Mouse (Mus musculus): ENCODE results near the gene Snx21.
"Not testable (repeated sequence)": the region's sequence is repeated elsewhere in the genome, so short reads cannot be mapped to it uniquely, and the experiment has no call there.

Gene Snx21

DNA sequence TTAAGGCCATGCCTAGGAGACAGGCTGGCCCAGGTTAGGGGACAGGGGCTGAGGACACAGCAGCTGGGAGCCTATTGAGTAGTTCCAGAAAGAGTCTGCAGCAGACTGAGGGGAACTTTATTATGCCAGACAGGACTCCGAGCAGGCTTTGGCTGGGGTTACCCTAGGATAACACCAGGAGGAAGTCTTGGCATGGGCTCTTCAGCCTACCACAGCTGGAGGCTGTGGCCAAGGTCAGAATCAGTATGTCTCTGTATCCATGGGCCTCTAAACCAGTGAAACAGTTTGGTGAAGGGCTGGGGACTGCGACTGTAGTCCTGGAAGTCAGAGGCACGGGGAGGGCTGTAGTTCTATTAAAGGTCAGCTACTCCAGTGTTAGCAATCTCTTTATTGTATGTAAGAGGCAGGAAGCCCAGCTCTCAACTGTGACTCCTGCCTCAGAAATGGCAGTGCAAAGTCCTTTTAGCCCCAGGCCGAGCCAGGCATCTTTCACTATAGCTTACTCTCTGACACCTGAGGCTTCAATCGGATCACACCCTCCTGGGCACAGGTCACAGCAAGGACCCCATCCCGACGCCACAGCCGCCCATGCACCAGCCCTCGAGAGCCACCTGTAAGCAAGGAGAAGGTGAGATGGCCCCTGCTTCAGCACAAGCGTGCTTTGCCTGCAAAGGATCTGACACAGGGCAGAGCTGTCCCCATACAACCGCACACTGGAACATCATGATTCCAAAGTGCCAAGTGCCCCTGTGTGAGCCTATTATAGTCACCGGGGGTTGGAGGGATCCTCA is 7.0 kb downstream of the Snx21 start:
- in situ Hi-C loops (cut with MboI, MseI) = no loop called here

DNA sequence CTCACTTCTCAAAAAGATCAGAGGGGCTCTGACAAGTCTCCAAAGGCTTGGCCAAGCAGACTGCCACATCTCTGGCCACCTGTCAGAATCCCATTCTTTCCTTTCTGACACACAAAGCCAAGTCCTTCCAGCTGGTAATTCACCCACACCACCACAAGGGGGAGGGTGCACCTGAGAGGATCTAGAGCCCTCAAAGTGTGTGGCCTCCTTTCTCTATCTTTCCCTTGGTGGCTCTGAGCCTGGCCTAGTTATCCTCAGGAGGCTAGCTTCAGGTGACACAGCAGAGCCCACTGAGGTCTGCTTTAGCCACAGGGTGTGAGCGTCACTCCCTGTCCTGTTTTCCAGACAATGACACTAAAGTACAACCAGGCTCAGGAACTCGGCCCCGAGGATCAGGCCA is 7.6 kb downstream of the Snx21 start:
- in situ Hi-C loops (cut with MboI, MseI) = no loop called here

DNA sequence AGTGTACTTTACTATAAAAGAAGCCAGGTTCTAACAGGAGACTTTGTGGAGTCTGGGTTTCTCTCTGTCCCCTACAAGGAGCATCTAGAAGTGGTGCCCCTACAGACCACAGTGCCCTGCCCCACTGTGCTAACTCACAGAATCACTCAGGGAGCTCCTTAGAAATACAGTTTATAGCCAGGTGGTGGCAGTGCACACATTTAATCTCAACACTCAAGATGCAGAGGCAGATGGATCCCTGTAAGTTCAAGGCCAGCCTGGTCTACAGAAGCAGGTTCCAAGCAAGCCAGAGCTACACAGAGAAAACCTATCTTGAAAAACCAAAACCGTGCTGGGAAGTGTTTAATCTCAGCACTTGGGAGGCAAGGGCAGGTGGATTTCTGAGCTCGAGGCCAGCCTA is 8.1 kb downstream of the Snx21 start:
- in situ Hi-C loops (cut with MboI, MseI) = no loop called here

DNA sequence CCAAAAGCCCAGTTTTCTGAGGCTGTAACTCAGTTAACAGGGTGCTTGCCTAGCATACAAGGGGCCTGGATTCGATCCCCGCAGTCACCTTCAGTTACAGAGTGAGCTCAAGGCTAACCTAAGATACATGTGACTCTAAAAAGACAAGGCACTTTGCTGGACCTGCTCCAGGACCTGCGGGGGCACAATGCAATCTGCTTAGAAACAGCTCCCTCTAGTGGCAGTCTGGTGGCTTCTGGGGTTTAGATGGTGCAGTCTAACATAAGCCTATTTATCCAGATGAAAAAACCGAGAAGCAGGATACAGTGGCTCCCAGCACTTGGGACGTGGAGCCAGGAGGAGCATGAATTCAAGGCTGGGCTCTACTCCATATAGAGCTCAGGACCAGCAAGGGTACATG is 8.7 kb downstream of the Snx21 start:
- in situ Hi-C loops (cut with MboI, MseI) = no loop called here

DNA sequence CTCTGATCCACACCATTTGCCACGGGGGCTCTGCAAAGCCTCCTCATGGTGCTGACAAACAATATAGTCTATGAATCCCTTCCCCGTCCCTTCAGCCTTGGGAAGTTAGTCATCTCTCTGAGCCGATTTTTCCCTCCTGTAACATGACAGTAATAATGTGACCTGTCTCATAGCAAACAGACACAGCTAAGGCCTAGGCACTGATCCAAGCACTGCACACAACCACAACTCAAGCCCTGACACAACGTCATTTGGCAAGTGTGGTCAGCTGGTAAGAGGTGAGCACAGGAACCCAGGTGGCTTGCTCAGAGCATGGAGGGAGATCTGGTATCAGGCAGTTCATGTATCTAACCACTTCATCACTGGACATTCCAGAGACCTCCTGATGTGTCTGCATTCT is 10.2 kb downstream of the Snx21 start:
- in situ Hi-C loops (cut with MboI, MseI) = no loop called here

DNA sequence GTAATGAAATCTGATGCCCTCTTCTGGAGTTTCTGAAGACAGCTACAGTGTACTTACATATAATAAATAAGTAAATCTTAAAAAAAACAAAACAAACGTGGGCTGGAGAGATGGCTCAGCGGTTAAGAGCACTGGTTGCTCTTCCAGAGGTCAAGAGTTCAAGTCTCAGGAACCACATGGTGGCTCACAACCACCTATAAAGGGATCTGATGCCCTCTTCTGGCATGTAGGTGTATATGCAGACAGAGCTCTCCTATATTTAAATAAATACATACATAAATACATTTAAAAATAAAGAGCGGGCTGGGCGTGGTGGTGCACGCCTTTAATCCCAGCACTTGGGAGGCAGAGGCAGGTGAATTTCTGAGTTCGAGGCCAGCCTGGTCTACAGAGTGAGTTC is 12.9 kb downstream of the Snx21 start:
- in situ Hi-C loops (cut with MboI, MseI) = not testable (repeated sequence)

DNA sequence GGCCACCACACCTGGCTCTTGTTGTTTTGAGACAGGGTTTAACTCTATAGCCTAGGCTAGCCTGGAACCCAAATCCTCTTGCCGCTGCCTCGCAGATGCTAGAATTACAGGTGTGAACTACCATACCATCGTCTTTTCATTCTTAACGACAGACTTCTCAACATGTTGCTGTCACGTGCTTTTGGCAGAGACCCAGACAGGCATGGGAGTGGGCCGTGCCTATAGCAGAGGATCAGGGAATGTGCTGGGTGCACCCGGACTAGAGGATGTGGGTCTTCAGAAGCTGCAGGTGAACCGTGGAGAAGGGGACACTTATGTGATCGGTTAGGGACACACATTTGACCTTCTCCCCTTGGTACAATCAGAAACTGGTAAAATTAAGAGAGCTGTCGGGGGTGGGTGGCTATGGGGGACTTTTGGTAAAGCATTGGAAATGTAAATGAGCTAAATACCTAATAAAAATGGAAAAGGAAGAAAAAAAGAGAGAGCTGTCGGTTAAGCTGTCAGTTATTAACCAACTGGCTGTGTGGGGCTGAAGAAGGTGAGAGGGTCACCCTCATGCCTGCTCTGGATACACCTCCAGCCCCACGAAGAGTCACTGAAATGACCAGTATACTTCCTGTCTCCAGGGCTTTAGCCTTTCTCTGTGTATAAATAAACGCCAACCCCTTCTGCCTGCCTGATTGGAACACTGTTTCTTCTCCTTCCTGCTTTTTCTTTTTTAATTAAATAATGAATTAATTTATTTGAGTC is 14.8 kb downstream of the Snx21 start:
- in situ Hi-C loops (cut with MboI, MseI) = no loop called here

DNA sequence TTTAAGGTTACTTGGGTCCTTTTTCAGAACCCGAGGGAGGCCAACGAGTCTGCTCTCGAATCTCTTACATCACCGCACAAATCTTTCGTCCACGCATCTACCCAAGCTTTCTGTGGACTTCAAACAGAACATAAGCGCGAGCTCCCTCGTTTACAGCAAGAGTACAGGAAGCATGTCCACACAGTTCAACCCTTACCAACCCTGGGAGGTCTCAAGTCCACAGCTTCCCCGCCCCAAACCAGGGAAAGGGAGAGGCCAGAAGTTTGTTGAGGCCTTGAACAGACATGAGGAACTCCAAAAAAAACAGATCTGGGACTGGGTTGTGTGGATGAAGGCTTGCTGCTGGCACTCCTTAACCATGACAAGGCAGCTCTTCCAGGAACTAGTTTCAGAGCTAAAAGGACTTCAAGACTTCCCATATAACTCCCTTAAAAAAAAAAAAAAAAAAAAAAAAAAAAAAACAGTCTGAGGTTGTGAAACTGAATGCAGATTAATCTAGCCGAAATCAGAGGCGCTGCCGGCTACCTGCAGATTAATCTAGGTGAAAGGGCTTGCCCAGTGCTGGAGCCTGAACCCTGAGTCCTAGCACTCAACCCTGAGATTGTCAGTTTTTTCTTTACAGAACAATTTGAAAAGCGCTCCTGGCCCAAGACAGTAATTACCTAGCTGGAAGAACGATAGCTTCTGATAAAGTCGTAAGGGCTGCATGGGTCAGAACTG is 17.7 kb downstream of the Snx21 start:
- in situ Hi-C loops (cut with MboI, MseI) = no loop called here

DNA sequence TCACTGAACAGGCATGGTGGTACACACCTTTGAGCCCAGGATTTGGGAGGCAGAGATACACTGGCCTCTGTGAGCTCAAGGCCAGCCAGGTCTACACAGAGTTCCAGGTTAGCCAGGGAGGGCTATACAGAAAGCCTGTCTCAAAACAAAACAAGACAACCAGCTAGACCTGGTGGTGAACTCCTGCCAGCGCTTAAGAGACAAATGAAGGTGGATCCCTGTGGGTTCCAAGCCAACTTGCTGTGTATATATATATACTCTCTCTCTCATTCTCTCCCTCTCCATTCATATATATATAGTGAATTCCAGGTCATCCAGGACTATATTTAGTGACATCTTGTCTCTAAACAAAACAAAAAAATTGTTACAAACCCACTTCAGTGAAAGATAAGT is 18.3 kb downstream of the Snx21 start:
- in situ Hi-C loops (cut with MboI, MseI) = no loop called here

DNA sequence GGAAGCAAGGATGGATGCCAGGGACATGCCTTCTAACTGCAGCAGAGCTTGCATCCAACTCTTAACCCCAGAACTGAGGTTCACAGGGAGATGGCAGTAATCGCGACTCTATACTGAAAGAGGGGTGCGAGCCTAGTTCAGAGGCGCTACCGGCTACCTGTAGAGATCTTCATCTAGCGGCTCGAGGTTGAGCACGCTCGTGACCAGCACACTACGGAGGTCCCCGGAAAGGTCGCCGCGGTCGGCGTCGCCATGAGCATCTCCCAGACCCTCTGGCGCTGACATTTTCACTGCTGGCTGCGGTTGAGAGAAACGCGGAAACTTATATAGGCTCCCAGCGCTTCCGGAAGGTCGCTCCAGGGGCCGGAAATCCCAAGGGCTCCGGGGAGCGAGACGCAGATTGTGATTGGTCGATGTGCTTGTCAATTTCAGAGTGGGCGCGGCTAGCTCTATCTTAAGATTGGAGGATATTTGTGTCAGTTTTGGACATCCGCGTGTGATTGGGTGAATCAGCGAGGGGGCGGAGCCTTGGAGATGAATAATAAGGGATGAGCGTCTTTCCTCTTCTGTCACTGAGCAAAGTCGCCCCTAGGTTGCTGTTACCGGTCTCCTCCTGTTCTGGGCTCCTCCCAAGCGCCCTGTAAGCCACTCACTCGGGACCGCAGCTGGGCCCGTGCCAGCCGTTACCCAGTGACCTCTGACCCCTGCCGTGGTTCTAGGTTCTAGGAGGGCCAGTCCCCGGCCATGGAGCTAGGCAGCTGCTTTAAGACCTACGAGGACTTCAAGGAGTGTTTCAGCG is 19.1 kb downstream of the Snx21 start, which contains the start of the genes Acot8 and Zswim3:
Gene Acot8 (minus strand): TSS at position 350 of the 799 bp plus-strand sequence.
Gene Zswim3 (plus strand): TSS at position 566 of the 799 bp plus-strand sequence.
- in situ Hi-C loops (cut with MboI, MseI) = no loop called here

DNA sequence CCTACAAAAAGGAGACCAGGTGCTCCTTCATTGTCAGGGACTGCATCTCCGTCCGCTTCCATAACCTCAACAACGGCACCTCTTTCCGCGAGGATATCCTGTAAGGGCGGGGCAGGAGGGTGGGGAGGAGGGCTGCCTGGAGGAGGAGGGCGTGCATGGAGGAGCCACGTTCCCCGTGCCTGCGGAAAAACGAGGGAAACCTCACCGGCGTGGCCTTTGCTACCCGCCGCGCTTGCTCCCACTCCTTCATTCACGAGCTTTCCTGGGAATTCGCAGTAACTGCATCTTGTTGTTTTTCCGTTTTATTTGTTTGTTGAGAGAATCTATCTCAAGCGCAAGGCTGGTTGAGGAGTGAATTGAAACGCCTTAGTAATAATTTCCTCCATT is 19.7 kb downstream of the Snx21 start:
- in situ Hi-C loops (cut with MboI, MseI) = no loop called here

DNA sequence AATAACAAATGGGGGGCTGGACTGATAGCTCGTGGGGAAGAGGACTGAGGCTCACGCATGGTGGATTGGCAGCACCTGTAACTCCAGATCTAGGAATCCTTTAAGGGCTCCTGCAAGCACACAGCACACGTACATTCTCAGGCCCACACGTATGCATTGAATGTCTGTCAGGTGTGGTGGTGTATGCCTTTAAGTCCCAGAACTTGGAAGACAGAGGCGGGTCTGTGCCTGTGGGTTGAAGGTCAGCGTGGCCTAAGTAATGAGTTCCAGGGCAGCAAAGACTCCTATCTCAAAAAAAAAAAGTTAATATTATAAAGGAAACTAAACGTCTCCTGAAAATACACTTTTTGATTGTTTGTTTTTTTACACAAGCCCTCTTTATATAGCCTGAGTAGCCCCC is 21.0 kb downstream of the Snx21 start:
- in situ Hi-C loops (cut with MboI, MseI) = no loop called here

DNA sequence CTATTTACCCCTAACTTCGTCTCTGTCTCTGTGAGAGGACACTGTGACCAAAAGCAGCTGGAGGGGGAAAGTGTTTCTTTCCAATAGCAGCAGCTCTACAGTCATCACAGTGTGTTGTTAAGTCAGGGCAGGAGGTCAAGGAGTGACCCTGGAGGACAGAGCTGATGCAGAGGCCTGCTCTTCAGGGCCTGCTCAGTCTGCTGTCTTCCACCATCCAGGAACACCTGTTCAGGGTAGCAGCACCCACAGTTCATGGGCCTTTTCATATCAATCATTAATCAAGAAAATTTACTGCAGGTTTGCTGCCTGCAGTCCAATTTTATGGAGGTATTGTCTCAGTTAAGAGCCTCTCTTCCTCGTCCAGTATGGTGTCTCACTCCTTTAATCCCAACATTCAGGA is 27.9 kb downstream of the Snx21 start:
- in situ Hi-C loops (cut with MboI, MseI) = no loop called here

DNA sequence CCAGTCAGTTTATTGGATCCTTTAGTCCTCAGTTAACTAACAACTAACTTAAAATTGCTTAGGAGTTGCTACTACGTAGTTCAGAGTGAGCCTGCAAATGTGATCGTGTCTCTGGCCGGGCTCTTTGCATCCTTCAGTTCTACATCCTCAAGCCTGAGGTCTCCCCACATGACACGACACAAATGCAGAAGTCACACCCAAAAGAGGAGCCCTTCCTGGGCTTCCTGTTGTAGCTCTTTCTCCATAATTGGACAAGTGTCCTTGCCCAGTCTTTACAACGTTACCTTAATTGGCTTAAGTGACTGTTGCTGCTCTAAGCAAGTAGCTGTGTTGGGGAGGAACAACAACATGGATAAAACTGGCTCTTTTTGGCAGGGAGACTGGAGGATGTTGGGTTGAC is 29.7 kb downstream of the Snx21 start:
- in situ Hi-C loops (cut with MboI, MseI) = no loop called here

DNA sequence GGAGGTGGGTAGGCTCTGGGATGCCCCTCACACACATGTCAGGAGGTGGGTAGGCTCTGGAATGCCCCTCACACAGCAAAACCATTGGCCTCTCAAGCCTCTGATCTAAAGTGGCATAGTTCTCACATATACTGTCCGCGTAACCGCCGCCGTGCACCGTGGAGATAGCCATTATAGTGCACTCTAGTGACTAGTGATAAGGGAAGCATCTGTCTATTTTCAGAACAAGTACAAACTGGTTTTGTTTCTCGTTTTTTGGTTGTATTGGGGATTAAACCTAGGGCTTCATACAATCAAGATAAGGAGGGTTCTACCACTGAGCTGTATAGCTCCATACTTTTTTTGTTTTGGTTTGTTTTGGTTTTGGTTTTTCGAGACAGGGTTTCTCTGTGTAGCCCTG is 30.2 kb downstream of the Snx21 start:
- in situ Hi-C loops (cut with MboI, MseI) = no loop called here

DNA sequence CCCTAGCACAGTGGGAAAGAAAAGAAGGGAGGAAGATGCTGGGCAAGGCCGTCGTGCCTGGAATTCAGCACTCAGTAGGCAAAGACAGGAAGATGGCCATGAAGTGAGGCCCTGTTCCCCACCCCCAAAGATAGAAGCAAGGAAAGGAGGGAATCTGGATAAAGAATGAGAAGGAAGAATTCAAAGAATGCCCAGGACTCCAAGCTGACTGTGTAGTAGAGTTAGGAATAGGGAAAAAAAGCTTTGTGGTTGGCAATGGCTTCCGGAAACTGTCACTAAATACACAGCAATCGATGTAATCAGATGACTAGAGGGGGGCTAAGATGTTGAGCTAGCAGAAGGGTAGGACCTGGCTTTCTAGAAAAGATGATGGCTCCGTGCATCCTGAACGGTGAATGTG is 31.6 kb downstream of the Snx21 start:
- in situ Hi-C loops (cut with MboI, MseI) = no loop called here

DNA sequence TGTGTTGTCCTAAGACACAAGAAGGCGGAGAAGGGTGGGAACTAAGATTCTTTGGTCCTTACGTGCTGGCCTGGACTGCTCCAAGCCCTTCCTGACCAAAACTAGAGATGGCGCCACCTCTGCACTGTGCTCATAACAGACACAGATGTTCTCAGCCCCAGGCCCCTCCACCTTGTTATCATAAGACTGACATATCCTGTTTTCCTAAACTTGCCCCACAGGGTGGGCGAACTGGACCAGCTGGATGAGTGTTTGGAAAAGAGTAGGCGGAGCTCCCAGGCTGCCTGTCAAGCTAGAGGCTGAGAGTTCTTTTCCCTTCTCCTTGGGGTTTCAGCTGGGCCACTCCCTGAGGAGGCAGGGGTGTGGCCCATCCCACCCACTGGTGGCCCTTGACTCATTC is 32.1 kb downstream of the Snx21 start:
- in situ Hi-C loops (cut with MboI, MseI) = no loop called here

DNA sequence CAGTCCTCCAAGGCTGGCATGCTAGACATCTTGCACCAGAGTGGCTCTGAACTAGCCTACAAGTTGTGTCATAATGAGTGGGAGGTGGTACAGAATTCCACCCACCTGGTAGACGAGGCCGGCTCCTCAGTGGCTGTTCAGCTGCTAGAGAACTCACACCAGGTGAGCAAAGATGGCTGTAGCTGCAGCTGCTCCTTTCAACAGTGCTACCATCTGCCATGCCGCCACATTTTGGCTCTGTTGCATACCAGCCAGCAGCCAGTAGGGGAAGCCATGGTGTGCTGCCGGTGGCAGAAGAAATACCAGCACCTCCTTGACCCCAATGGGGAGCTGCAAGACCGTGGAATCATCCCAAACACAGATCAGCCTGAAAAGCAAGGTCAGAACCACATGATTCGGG is 35.4 kb downstream of the Snx21 start:
- in situ Hi-C loops (cut with MboI, MseI) = no loop called here

DNA sequence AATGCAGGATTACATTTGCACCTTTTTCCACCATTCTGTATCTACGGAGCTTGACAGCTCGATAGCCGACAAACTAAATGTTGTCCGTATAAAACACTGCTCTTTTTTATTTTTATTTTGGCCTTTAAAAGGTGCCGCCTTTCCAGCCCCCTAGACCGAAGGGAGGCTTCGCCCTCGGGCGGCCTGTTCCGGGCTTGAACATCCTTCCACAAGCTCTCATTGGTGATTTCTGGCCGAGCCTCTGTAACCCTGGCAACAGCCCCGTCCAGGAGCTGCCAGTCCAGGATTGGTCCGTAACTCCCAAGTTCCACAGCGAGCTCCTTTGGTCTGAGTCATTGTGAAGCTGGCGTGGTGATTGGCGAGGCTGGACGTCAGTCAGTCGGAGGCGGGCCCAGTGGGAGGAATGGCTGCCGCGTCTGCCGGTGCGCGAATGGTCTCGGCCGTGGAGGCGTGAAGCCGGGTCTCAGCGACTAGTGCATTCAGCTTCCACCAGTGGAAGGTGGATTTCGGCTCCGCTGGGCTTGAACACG is 37.1 kb downstream of the Snx21 start, which contains the start of gene Zswim1:
Gene Zswim1 (plus strand): TSS at position 51 of the 530 bp plus-strand sequence.
- in situ Hi-C loops (cut with MboI, MseI) = no loop called here

DNA sequence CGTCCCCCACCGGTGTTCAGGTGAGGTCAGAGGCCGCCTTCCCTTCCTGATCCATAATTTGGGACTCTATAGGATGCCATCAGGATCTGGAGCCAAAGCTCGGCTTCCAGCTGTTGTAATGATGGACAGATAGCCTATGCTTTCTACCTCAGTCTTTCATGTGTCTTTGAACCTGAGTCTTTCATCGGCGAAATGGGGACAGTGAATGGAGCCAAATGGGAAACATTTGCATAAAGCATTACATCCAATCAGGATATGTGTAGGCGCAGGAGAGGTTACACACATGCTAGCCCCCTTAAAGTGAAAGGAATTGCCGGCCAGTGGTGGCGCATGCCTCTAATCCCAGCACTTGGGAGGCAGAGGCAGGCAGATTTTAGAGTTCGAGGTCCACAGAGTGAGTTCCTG is 37.6 kb downstream of the Snx21 start:
- in situ Hi-C loops (cut with MboI, MseI) = no loop called here

DNA sequence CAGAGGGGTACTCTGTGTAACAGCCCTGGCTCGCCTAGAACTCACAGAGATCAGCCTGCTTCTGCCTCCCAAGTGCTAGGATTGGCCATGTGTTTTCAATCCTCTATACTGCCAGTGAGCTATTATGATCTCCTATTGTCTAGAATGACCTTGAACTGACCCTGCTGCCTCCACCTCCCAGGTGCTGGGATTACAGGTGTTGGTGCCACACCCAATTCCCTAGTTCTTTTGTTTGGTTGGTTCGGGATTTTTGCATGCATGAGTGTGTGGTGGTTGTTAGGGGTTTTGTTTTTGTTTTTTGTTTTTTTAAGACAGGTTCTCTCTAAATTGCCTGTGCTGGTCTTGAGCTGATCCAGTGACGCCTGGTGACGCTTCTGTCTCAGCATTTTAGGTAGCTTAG is 38.3 kb downstream of the Snx21 start:
- in situ Hi-C loops (cut with MboI, MseI) = no loop called here
